ENCODE assay signal across 9 mouse cellular contexts in the genomic region with DNA sequence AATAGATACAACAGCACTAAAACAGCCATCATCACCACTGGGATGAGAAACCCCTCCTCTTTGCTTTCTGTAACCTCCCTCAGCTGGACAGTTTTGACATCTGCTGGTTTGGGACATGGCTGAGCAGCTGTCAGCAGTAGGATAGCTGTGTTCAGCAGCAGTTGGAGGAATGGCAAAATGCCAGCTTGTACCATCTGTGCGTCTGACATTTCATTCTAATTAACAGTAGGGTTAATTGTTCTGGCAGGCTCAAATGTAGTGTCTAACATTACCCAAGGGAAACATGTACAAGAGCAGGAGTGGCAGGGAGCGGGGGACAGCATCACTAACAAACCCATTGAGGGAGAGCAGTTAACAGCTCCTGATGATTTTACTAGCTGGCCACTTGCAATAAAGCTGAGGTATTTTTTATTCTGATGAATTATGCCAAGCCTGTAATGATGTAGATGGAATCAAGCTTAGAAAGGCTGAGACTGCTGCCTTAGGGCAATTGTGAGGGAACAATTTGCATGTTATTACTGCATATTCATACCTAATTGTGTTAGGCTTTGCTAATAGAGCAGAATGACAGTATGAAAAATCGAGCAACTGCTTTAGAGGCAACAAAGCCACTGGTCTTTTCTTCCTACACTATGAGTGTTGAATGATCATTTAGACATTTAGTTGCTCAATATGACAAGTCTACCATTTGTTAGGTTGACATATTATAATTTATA. TPM values are rescaled to one million over a fixed set of nuclear protein-coding genes. Genes with fewer than 3 reads are reported as not detected.
DNase-seq lines count a peak whose midpoint lies in the region.
"Had no signal": no experiment of that assay in that cellular context is flagged by ENCODE, and none has a peak within 500 bp of the region (broad histone marks: within the 10 kb centered on the region; RNA-seq: fewer than 3 reads in every experiment).

No protein-coding gene starts in this region.

- no peak overlapping the region for H3K27ac ChIP-seq in heart, embryonic 10.5 days
- H3K27ac ChIP-seq: limb, embryonic 12.5 days had no signal

- H3K36me3 ChIP-seq in heart, embryonic 10.5 days = no peaks in the 10 kb centered on the region
- H3K36me3 ChIP-seq: limb, embryonic 12.5 days had no signal

- DNase-seq in cerebellum, adult 18-20 months = peak; percentile 7 to 8
- DNase-seq in cerebellum, adult 11 months = no peak
- peak; percentile 77 for DNase-seq in brain, embryonic 18.5 days (ENCODE audit: low read depth, low spot score)
- DNase-seq in frontal cortex, postnatal 10 days (ENCODE audit: low spot score in 2 of 2) = peak; percentile 39 to 41
- DNase-seq in left cerebral cortex, adult 9 months (ENCODE audit: low spot score in 2 of 2) = peak; percentile 1 to 30
- peak; percentile 73 to 85 for DNase-seq in right cerebral cortex, postnatal 10 days (ENCODE audit: low spot score in 2 of 2)
- no peak for DNase-seq in heart, embryonic 10.5 days (ENCODE audit: low spot score)
- DNase-seq in T-cell, adult 2 months (ENCODE audit: low spot score) = no peak

- no peaks in the 10 kb centered on the region for H3K9me3 ChIP-seq in heart, embryonic 10.5 days
- H3K9me3 ChIP-seq: limb, embryonic 12.5 days had no signal

- 63% methylated on average over 3 of the region's 3 CpGs for WGBS in heart, embryonic 10.5 days

- H3K27me3 ChIP-seq in heart, embryonic 10.5 days (ENCODE audit: insufficient read depth, poor library complexity, severe bottlenecking) = no peaks in the 10 kb centered on the region
- H3K27me3 ChIP-seq: limb, embryonic 12.5 days had no signal

- H3K4me1 ChIP-seq in heart, embryonic 10.5 days = no peaks in the 10 kb centered on the region
- H3K4me1 ChIP-seq: limb, embryonic 12.5 days had no signal

- no peak overlapping the region for H3K4me3 ChIP-seq in heart, embryonic 10.5 days
- H3K4me3 ChIP-seq: limb, embryonic 12.5 days had no signal

RNA-seq across cellular contexts. Expression of a gene that starts 4.3 kb away (rescaled TPM):
- polyA plus RNA-seq in heart, embryonic 10.5 days (2016; fragmentation: Nextera tagmentation; extraction: Ambion mirVana) = 14.6 and 17.4 TPM in 2 replicates

Comparison
In these comparisons a context has a peak if more than half of its experiments do, and no peak if none do; other contexts are left out.
1. DNase-seq: peak in cerebellum, adult 18-20 months (2 of 2), brain, embryonic 18.5 days (single experiment), frontal cortex, postnatal 10 days (2 of 2), left cerebral cortex, adult 9 months (2 of 2) and right cerebral cortex, postnatal 10 days (2 of 2); none in cerebellum, adult 11 months (single experiment), heart, embryonic 10.5 days (single experiment) and T-cell, adult 2 months (single experiment).